Mouse (Mus musculus): ENCODE results near the gene Rnf217. TPM values are rescaled to one million over a fixed set of nuclear protein-coding genes. Genes with fewer than 3 reads are reported as not detected.

Rnf217 gene
- polyA plus RNA-seq, 1 experiment from 2014 or later: 1.4 TPM

GRCm38 (mm10) chr10:31597886-31598285 lies 11.1 kb downstream of the Rnf217 start:
- Histone ChIP-seq H3K36me3 (no peaks in the 10 kb centered on the region), H3K4me3 (no peak overlapping the region), H3K4me1 (peaks cover 10% of the 10 kb centered on the region), H3K27ac (no peak overlapping the region), H3K4me2 (no peak overlapping the region), H3K9ac (no peak overlapping the region), H3K9me3 (no peaks in the 10 kb centered on the region), H3K27me3 (no peaks in the 10 kb centered on the region)
- ATAC-seq (ENCODE audit: borderline replicate concordance, extremely low read depth, low FRiP score, low TSS enrichment): no peak
- WGBS: 77% methylated on average over 2 of the region's 2 CpGs

DNA sequence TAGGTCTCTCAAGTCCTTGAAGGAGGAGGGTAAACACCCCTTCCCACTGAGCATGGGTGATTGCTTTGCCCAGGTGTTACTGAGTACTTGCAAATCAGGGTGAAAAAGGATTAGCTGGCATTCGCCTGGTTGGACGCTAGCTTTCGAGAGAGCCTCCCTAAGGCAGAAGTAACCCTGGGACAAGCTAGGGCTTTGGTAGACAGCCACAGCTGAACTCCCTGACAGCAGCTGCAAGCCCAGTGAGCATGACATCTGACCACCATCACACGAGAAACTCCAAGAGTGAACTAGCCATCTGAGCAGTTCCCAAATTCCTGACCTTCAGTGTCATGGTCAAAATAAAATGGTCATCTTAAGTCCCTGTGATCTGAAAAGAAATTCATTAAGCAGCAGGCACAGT lies 12.2 kb downstream of the Rnf217 start:
- Histone ChIP-seq H3K27me3 (no peaks in the 10 kb centered on the region), H3K4me1 (peaks cover 19% of the 10 kb centered on the region), H3K9me3 (no peaks in the 10 kb centered on the region), H3K27ac (no peak overlapping the region), H3K4me2 (no peak overlapping the region), H3K36me3 (no peaks in the 10 kb centered on the region), H3K9ac (no peak overlapping the region), H3K4me3 (no peak overlapping the region)
- ATAC-seq (ENCODE audit: borderline replicate concordance, extremely low read depth, low FRiP score, low TSS enrichment): no peak
- WGBS: 54% methylated on average over 4 of the region's 4 CpGs

DNA sequence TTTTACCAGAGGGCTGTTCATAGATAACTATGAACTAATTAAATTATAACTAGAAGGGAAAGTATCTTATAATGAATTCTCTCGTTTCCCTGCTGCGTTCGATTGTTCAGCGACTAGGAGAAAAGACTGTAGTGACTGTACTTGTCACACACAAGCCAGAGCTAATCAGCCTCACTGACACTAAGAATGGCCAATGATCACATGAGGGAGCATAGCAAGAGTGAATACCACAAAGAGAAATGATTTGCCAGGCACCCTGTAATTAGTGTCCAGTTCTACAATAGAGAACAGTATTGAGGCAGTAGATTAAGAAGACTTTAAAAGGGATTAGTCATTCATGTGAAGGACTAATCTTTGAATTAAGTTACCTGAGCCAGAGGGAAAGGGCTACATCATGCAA lies 13.7 kb downstream of the Rnf217 start:
- WGBS: 91% methylated on average over 4 of the region's 4 CpGs
- Histone ChIP-seq H3K4me3 (no peak overlapping the region), H3K4me2 (no peak overlapping the region), H3K27me3 (no peaks in the 10 kb centered on the region), H3K36me3 (no peaks in the 10 kb centered on the region), H3K4me1 (peaks cover 19% of the 10 kb centered on the region), H3K27ac (no peak overlapping the region), H3K9ac (no peak overlapping the region), H3K9me3 (no peaks in the 10 kb centered on the region)
- ATAC-seq (ENCODE audit: borderline replicate concordance, extremely low read depth, low FRiP score, low TSS enrichment): no peak

DNA sequence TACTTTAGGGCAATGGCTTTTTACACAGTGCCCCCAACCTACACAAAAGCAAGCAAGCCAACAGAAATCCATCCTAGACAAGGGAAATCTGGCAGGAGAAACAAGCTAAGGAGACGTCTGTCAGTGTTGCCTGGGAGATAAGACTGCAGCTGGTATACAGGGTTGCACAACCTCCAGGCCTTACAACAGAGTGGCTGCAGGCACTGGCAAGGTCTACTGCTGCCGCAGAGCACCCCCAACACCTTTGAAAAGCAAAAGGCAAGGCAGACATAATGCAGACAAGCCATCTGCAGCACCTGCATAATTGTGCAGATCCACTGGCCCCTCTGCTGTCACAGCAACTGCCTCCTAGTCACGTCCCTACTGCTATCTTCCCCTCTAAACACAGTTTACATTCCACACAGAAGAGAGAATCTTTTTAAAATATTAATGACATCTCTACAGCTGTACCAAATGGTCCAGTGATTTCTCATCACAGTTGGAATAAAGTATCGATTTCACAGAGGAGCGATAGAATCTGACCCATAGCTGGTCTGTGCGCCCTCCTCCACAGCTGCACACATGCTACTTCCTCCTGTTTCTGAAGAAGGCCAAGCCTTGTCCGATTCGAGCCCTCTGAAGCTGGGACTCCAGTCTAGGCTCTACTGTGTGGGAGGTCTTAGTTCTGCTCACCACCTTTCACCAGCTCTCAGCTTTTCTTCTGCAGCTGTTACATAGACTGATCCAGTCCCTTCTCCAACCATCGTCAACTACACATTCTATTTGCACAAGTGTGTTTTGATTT lies 16.1 kb downstream of the Rnf217 start:
- no peak overlapping the region for H3K9ac ChIP-seq
- no peaks in the 10 kb centered on the region for H3K36me3 ChIP-seq
- WGBS: 25% methylated on average over 9 of the region's 9 CpGs
- H3K27ac ChIP-seq: peak overlapping the region; percentile 39
- no peak overlapping the region for H3K4me3 ChIP-seq
- H3K4me1 ChIP-seq: peaks cover 19% of the 10 kb centered on the region
- peak; percentile 83; the same call in 1 of the 2 replicates for ATAC-seq (ENCODE audit: borderline replicate concordance, extremely low read depth, low FRiP score, low TSS enrichment)
- no peaks in the 10 kb centered on the region for H3K27me3 ChIP-seq
- no peak overlapping the region for H3K4me2 ChIP-seq
- no peaks in the 10 kb centered on the region for H3K9me3 ChIP-seq

DNA sequence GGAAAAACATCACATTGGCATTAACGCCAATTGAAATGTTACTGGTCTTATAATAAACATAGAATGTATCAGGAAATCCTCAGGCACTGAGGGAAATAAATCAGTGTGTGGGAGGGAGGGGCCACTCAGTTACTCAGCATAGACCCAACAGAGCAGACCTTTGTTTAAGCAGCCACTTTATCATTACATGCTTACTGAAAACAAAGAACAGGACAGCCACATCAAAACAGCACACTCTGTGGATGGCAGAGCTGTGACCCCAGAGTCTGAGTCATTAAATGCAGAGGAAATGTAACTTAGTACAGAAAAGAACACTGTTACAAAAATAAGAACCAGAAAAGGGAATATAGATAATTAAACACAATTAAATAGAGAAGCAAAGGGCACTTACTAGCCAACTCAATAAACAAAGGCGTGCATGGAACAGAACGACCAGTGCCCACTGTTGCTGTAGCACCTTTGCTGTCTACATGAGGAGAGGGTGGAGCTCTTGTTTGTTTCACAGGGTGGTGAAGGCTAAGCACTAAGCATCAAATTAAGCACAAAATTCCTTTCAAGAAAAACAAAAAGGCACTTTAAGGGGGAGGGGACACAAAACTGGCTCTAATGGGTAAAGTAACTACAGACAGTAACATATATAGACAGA lies 16.8 kb downstream of the Rnf217 start:
- peaks cover 19% of the 10 kb centered on the region for H3K4me1 ChIP-seq
- H3K4me3 ChIP-seq: no peak overlapping the region
- H3K36me3 ChIP-seq: no peaks in the 10 kb centered on the region
- H3K9ac ChIP-seq: no peak overlapping the region
- H3K27me3 ChIP-seq: no peaks in the 10 kb centered on the region
- H3K27ac ChIP-seq: peak overlapping the region; percentile 39
- peak; percentile 56; the same call in 1 of the 2 replicates for ATAC-seq (ENCODE audit: borderline replicate concordance, extremely low read depth, low FRiP score, low TSS enrichment)
- no peaks in the 10 kb centered on the region for H3K9me3 ChIP-seq
- WGBS: 39% methylated on average over 3 of the region's 3 CpGs
- no peak overlapping the region for H3K4me2 ChIP-seq

GRCm38 (mm10) chr10:31580722-31581121 lies 28.3 kb downstream of the Rnf217 start:
- no peak overlapping the region for H3K9ac ChIP-seq
- WGBS: 89% methylated on average over 4 of the region's 4 CpGs
- no peaks in the 10 kb centered on the region for H3K27me3 ChIP-seq
- no peaks in the 10 kb centered on the region for H3K4me1 ChIP-seq
- ATAC-seq (ENCODE audit: borderline replicate concordance, extremely low read depth, low FRiP score, low TSS enrichment): no peak
- H3K36me3 ChIP-seq: no peaks in the 10 kb centered on the region
- H3K27ac ChIP-seq: no peak overlapping the region
- H3K4me3 ChIP-seq: no peak overlapping the region
- H3K4me2 ChIP-seq: no peak overlapping the region
- H3K9me3 ChIP-seq: no peaks in the 10 kb centered on the region

- H3K4me3 ChIP-seq: no peak overlapping the region
- no peak for ATAC-seq (ENCODE audit: borderline replicate concordance, extremely low read depth, low FRiP score, low TSS enrichment)
- H3K4me2 ChIP-seq: no peak overlapping the region
- no peaks in the 10 kb centered on the region for H3K4me1 ChIP-seq
- H3K9ac ChIP-seq: no peak overlapping the region
- H3K36me3 ChIP-seq: no peaks in the 10 kb centered on the region
- H3K9me3 ChIP-seq: no peaks in the 10 kb centered on the region
- H3K27ac ChIP-seq: no peak overlapping the region
- WGBS: 92% methylated on average over 1 of the region's 1 CpGs
- H3K27me3 ChIP-seq: no peaks in the 10 kb centered on the region
Measured at GRCm38 (mm10) chr10:31580073-31580472, 28.9 kb downstream of the Rnf217 start.

DNA sequence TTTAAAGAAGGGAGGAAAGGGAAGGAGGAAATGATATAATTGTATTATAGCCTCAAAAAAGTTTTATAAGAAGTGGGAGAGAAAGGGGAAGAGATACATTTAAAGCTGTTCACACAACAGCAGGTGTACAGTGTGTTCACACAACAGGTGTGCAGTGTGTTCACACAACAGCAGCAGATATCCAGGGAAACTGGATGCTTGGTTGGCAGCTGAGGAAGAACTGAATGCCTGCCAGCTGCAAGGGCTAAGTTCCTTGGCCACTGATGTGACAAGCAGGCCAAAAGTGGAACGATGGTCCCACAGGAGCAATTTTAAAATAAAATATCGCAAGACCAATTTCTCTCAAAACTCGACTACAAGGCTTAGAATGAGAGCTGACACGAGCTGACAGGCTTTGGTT lies 35.7 kb downstream of the Rnf217 start:
- Histone ChIP-seq H3K36me3 (no peaks in the 10 kb centered on the region), H3K27ac (no peak overlapping the region), H3K4me3 (no peak overlapping the region), H3K9ac (no peak overlapping the region), H3K4me2 (no peak overlapping the region), H3K27me3 (no peaks in the 10 kb centered on the region), H3K4me1 (no peaks in the 10 kb centered on the region), H3K9me3 (no peaks in the 10 kb centered on the region)
- WGBS: 78% methylated on average over 4 of the region's 4 CpGs
- ATAC-seq (ENCODE audit: borderline replicate concordance, extremely low read depth, low FRiP score, low TSS enrichment): no peak

- 86% methylated on average over 2 of the region's 2 CpGs for WGBS
- Histone ChIP-seq H3K27me3 (no peaks in the 10 kb centered on the region), H3K4me2 (no peak overlapping the region), H3K4me1 (no peaks in the 10 kb centered on the region), H3K9ac (no peak overlapping the region), H3K4me3 (no peak overlapping the region), H3K36me3 (no peaks in the 10 kb centered on the region), H3K27ac (no peak overlapping the region), H3K9me3 (no peaks in the 10 kb centered on the region)
- no peak for ATAC-seq (ENCODE audit: borderline replicate concordance, extremely low read depth, low FRiP score, low TSS enrichment)
Measured at GRCm38 (mm10) chr10:31557311-31557710, 51.7 kb downstream of the Rnf217 start.

DNA sequence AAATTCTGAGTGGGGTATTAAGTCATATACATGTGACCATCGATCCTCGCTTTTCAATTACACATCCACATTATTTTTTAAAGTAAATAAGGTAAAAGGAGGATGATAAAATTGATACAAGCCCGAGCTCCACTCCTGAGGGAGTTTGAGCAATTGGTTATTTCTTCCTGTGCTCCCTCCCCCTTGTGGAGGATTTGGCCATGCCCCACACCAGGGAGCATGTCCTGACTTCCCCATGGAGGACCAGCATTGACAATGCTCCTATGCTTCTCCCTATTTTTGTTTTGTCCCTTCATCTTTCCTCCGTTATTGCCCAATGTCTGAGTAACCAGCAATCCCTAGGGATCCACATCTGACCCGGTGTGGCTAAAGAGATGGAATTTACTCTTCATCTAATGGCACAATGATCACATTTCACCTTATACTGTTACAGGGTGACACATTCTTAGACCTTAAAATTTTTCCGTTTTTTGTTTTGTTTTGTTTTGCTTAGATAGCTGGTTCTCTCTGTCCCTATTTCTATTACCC lies 53.5 kb downstream of the Rnf217 start:
- WGBS: 85% methylated on average over 6 of the region's 6 CpGs
- H3K9me3 ChIP-seq: no peaks in the 10 kb centered on the region

GRCm38 (mm10) chr10:31553302-31553701 lies 55.7 kb downstream of the Rnf217 start:
- WGBS: 85% methylated on average over 4 of the region's 4 CpGs
- ATAC-seq (ENCODE audit: borderline replicate concordance, extremely low read depth, low FRiP score, low TSS enrichment): no peak
- Histone ChIP-seq H3K4me2 (no peak overlapping the region), H3K4me1 (0 out of 2 replicates have a peak, but pooled peaks cover 3% of the 10 kb centered on the region), H3K4me3 (no peak overlapping the region), H3K27me3 (no peaks in the 10 kb centered on the region), H3K9ac (no peak overlapping the region), H3K9me3 (no peaks in the 10 kb centered on the region), H3K36me3 (no peaks in the 10 kb centered on the region), H3K27ac (no peak overlapping the region)

More for the DNA sequence above, 53.5 kb downstream of the Rnf217 start:
- Histone ChIP-seq H3K27me3 (no peaks in the 10 kb centered on the region), H3K36me3 (no peaks in the 10 kb centered on the region), H3K4me1 (0 out of 2 replicates have a peak, but pooled peaks cover 3% of the 10 kb centered on the region), H3K27ac (no peak overlapping the region), H3K4me3 (no peak overlapping the region), H3K9ac (no peak overlapping the region), H3K4me2 (no peak overlapping the region)
- ATAC-seq (ENCODE audit: borderline replicate concordance, extremely low read depth, low FRiP score, low TSS enrichment): no peak

DNA sequence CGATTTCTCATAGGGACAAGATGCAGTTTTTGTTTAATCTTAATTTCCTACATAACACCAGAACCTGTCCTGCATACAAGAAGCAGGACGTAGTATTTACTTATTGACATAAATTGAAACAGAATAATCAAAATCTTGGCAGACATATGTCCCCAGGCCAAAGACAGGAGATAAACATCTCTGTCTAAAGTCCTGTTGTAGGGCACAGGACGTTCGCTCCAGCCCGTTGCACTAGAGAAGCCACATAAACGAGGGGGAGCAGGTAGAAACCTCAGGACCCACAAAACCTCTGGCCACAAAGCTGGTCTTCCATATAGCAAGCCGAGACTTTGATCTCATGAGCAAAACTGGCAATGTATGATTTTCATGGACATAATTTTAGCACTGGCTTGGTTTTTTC lies 57.1 kb downstream of the Rnf217 start:
- no peaks in the 10 kb centered on the region for H3K9me3 ChIP-seq
- H3K36me3 ChIP-seq: no peaks in the 10 kb centered on the region
- 0 out of 2 replicates have a peak, but pooled peaks cover 3% of the 10 kb centered on the region for H3K4me1 ChIP-seq
- H3K4me3 ChIP-seq: no peak overlapping the region
- ATAC-seq (ENCODE audit: borderline replicate concordance, extremely low read depth, low FRiP score, low TSS enrichment): no peak
- no peak overlapping the region for H3K9ac ChIP-seq
- no peaks in the 10 kb centered on the region for H3K27me3 ChIP-seq
- no peak overlapping the region for H3K4me2 ChIP-seq
- H3K27ac ChIP-seq: no peak overlapping the region
- 77% methylated on average over 7 of the region's 7 CpGs for WGBS

Measured in lung, embryonic 15.5 days (tissue).